Mouse (Mus musculus) liver, adult (tissue): ENCODE results near the gene Shoc2.

Experiments
- GATA4 ChIP-seq: IDR thresholded peaks from 2 replicates; pipeline ENCODE4 v1.6.1; 2014; ENCODE audit warnings: mild to moderate bottlenecking, low read length; ENCODE audit not compliant: insufficient replicate concordance

Gene Shoc2

DNA sequence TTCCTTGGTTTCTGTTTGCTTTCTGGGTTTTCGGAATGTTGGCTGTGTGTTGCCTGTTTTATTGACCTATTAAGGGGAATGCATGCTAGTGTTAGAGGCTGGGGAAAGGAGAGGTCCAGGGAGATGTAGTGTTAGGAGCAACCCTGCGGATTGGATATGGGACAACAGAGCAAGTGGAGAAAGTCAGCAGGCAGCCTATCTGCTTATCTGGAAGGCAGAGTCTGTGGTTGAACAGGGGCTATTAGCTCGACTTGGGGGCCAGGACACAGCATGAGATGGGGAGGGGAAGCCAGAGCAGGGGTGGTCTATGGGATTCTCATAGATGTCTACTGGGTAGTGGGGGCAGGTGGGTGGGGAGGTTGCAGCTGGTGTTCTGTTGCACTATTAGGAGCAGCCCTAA, 37.9 kb downstream of the Shoc2 start:
- TF ChIP-seq GATA4 = no peak

DNA sequence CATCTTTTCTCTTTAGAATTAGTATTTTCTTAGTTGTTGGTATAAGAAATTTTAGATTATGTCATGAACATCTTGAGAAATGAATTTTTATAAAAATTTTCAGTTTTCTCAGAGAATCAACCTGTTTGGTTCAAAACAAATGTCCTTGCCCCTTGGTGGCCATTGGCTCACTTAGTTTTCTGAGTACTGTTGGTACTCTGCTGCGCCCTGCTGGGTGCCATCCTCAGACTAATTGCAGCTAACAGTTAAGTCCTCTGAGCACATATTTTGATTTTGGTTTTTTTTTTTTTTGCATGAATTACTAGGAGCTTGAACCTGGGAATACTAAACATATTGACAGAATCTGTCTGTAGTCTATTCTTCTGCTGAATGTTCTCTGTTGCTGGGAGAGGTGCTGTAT, 39.2 kb downstream of the Shoc2 start:
- TF ChIP-seq GATA4 = no peak

DNA sequence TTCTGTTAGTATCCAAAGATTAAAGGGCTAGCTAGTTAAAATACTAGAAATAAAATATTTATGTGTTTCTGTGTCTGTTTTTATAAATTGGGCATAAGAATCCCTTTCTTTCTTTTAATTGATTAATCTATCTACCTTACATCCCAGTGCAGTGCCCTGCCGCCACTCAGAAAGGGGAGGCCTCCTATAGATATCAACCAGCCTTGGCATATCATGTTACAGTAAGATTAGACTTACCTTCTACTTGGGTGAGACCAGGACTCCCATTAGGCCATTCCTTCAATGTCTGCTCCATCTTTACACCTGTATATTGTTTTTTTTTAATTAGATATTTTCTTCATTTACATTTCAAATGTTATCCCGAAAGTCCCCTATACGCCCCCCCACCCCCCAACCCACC, 40.5 kb downstream of the Shoc2 start:
- TF ChIP-seq GATA4 = no peak

DNA sequence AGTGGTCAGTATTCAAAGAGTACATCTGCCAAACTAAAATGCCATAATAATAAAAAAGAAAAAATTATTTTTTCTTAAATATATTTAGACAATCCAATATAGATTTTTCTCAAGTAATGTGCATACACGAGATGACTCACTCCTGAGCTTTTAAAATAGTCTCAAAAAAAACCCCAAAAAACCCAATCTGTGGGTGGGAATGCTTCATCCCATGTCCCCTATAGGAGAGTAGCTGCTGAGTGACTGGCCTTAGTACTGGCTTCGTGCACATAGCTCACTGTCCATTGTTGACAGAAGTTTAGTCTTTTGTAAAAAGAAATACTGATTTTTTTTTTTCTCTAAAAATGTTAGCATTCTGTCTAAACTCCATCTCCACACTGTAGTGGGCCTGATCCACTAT, 46.4 kb downstream of the Shoc2 start:
- TF ChIP-seq GATA4 = no peak

DNA sequence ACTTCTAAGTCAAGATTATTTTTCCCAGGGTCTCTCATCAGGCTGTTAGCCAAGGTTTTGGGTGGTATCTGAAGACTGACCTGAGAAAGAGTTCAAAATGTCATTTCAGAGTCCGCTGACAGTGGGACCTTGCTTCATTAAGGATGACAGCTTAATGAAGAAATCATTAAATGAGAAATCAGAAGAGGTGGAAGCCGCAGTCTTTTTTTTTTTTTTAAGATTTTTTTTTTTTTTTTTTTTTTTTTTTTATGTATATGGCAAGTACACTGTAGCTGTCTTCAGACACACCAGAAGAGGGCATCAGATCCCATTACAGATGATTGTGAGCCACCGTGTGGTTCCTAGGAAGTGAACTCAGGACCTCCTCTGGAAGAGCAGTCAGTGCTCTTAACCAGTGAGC, 49.8 kb downstream of the Shoc2 start:
- no peak for TF ChIP-seq GATA4

DNA sequence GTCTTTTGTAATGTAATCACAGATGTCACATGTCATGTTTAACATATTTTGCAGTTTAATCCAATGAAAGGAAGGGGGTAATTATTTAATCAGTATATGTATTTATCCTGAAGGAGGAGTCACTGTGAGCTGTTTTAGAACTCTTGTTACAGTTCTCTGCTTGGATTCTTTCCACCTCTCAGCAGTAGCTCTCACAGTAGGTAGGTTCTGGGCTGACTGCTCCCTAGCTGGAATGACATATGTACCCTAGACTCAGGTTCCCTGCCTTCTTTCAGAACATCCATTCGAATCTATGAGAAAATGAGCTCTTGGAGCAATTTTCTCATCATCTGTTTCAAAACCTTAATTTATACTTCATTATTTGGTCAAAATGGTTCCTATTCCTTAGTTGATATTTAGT, 50.2 kb downstream of the Shoc2 start:
- no peak for TF ChIP-seq GATA4

DNA sequence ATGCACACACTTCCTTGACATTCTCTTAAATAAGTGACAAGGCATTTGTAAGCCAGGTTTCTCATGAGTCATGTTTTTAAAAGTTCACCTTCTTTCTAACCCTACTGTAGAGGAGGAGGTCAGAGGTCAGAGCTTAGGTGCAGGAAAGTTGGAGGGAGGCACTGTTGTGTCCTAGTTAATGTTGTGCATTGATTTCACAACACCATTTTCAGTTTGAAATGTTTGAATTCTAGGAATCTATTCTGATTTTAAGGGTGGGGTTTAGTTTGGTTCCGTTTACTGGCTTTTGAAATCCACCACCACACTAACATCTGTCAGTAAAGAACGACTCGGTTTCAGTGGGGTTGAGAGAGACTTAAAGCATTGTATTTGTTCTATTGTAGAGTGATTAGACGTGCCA, 66.9 kb downstream of the Shoc2 start:
- TF ChIP-seq GATA4 = no peak

DNA sequence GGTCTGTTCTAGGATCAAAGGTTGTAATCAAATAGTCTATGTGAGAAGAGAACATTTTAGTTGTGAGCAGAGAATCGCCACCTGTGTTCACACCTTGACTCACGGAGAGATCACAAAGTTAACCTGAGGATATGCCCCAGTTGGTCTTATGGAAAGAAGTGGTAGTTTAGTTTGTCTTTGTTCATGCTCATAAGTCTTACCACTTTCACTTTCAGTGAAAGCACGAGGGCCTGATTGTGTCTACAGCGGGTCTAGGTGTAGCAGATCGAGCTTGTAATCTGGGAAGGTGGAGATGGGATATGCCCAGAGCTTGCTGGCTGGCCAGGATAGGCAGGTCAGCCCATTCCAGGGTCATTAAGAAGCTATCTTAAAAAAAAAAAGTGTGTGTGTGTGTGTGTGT, 70.9 kb downstream of the Shoc2 start:
- no peak for TF ChIP-seq GATA4

DNA sequence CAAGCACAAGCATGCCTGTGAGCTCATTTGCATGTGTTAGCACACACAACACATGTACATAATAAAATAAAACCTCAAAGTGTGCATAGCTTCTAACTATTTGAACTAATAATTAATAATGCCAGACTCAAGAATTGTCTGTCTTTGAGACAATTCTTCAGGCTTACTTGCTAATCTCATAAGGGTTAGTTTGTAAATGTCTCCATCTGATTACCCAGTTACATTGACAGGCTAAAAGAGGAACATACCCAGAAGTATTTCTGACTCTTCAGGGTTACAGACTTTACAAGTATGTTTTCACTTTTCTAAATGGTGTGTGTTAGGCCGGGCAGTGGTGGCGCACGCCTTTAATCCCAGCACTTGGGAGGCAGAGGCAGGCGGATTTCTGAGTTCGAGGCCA, 71.4 kb downstream of the Shoc2 start:
- TF ChIP-seq GATA4 = no peak

DNA sequence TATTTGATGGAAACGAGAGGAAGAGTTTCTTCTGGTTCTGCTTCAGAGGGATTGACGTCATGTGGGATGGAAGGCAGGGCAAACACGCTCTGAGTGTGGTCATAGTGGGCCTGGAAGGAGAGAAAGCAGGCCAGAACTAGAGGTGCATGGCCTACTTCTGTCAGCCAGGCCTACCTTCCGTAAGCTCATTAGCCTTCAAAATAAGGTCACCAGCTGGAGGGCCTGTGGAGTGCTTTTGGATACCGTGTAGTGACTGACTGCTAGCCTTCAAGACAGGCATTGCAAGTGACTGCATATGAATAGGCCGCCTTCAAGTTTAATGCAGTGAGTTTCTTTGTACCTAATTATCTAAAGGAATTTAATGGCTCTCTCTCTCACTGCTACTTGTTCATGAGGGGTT, 91.0 kb downstream of the Shoc2 start:
- TF ChIP-seq GATA4 = no peak

DNA sequence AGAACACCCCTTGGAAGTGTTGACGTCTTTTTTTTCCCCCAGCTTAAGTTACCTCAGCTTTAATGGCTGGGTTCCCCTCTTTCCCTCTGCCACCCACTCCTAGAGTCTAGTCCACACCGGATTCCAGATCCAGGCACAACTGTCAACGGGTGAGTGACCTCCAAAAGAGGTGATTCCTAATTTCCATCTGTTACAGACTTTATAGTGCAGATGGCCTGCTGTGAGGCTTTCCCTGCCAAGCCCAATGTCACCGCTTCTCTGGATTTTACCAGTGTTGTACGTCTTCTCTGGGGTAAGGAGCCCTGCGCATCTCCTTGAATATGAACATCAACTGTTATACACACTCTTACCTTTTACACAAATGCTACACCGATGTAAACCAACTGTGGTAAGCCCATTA, 95.3 kb downstream of the Shoc2 start:
- TF ChIP-seq GATA4 = no peak

DNA sequence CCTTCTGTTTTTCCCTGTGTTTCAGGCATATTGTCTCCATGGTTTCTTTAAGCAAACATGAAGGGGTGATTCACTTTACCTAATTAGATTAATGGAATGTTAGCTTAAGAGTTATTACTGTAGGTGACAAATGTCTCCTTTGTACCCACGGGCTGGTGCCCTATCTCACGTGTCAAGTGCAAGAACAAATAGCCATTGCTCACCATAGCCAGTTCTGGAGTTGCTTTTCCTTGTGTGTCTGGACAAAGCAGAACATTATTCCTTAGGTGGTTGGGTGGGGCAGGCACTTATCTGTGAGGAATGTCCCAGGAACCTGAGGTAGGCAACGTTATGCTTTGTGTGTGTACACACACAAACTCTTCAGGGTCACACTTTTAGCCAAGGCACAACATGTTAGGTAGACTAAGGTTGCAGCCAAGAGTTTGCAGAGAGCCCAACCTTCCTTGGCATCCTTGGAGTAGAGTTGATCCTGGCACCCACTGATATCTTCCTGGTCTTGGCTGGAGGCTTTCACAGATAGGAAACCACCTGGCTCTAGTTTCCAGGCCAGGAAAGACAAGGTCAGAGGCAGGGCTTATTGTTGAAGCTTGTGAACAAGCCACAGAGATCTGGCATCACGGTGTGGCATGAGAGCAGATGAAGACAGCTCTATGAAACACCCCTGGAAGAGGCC, 96.4 kb downstream of the Shoc2 start:
- no peak for TF ChIP-seq GATA4

DNA sequence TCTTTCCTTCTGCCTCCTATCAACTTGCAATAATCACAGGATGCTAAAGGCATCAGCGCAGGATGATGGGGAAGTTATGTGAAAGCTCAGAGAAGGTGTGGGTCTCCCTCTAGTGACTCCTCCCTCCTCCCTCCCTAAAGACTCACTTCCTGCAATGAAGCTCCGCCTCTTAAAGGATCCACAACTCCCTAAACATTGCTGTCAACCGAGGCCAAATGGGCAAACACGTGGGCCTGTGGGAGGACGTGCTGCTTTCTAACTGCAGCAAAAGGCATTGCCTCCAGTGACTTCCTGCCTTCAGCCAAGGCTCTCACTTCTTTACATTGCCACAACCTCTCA, 96.9 kb downstream of the Shoc2 start:
- TF ChIP-seq GATA4 = no peak

DNA sequence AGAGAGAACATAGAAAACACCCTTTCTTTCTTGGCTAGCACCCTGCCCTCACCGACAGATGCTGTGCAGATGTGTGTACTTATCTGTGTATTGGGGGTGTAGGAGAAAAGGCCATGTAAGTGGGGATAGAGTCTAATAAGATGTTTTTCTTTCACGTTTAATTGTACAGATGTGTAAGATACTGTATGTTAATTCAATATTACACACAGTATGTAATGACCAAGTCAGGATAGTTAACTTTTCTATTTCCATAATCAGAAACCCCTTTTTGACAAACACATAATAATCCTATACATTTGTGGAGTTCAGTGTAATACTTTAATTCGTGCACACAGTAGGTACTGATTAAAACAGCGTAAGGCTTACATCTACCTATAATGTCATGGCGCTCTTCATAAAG, 99.7 kb downstream of the Shoc2 start, which contains the start of gene Adra2a:
Gene Adra2a, plus strand, starts transcription at position 301 of the 400 bp plus-strand sequence.
- no peak for TF ChIP-seq GATA4

DNA sequence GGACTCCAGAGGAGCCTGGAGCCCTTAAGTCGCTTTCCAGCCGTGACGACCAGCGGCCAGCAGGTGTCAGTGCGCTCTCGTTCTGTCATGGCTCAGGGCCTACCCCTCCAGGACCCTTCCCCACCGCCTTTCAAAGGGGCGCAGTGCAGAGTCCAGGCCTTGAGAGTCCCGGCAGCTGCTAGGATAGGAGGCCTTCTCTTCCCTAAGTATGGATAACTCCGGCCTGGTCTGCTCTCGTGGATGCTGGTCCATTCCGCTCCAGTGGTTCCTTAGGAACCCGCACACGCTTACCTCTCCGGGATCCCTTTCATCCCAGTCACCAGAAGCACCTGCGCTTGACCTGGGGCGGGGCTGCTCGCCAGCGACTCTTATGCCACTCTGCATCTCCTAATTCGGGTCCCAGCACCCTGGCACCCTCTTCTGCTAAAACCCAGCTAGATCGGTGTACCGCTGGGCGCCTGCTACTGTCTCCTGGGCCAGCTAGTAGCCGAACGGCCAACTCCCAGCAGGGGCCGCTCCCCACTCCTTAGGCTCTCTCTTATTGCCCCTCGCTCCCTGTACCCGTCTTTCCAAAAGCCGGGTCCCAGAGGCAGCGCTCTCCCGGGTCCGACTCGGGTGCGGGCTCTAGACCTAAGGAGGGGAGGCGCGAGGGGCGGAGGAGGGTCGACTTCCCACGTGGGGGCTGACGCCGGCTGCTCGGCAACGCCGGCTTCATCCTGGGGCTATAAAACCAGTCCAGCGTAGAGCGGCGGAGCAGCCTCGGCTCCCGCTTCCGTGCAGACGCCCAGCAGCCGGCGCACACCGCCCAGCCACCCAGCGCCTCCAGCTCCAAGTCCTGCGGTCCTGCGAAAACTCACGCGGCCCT, 100.6 kb downstream of the Shoc2 start:
- no peak for TF ChIP-seq GATA4

DNA sequence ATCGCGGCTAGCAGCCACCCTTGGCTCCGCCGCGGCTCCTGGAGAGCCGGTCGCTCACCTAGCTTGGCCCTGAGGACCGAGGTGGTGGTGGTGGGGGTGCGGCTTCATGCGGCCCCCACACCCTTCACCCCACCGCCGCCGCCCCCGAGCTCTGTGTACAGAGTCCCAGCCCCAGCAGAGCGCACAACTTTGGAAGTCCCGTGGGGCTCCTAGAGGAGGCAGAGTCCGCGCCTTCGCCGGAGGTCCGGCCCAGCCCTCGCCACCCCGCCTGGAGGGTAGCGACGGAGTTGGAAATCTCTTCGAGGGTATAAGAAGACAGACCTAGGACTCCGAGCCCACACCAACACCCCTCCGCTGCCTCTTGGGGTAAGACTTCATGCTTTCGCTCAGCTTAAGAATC, 101.3 kb downstream of the Shoc2 start:
- no peak for TF ChIP-seq GATA4
